Mouse (Mus musculus) kidney, embryonic 16.5 days (tissue): ENCODE data around the gene Tyk2. TPM values are rescaled to one million over a fixed set of nuclear protein-coding genes. Genes with fewer than 3 reads are reported as not detected.

Source experiments
- ATAC-seq: fragments of 200-750 bp; cut with Nextera tagmentation; 2 replicates; pipeline ENCODE4 v1.8.0; 2017; ENCODE audit warnings: moderate TSS enrichment; ENCODE audit not compliant: low FRiP score, low TSS enrichment
- H3K27ac ChIP-seq: fragments of 300-500 bp; sonication (generic); 2 replicates; pipeline ENCODE4 v1.5.1; 2014; ENCODE audit warnings: low read length
- H3K27me3 ChIP-seq: fragments of 300-500 bp; sonication (generic); 2 replicates; pipeline ENCODE4 v1.6.1; 2014; ENCODE audit warnings: low read length, control low read depth, mixed read lengths; ENCODE audit not compliant: insufficient read depth
- H3K36me3 ChIP-seq: fragments of 300-500 bp; sonication (generic); 2 replicates; pipeline ENCODE4 v1.6.1; 2014; ENCODE audit warnings: low read length, control low read depth, mixed read lengths; ENCODE audit not compliant: insufficient read depth
- H3K4me1 ChIP-seq: fragments of 300-500 bp; sonication (generic); 2 replicates; pipeline ENCODE4 v1.6.1; 2014; ENCODE audit warnings: low read length, control low read depth, mixed read lengths; ENCODE audit not compliant: insufficient read depth
- H3K4me2 ChIP-seq: fragments of 300-500 bp; sonication (generic); replicated peaks from 2 replicates; pipeline ENCODE4 v1.6.1; 2014; ENCODE audit warnings: low read depth, low read length
- H3K4me3 ChIP-seq: fragments of 300-500 bp; sonication (generic); 2 replicates; pipeline ENCODE4 v1.5.1; 2014; ENCODE audit warnings: mild to moderate bottlenecking, low read length
- H3K9ac ChIP-seq: fragments of 300-500 bp; sonication (generic); replicated peaks from 2 replicates; pipeline ENCODE4 v1.6.1; 2014; ENCODE audit warnings: low read length
- H3K9me3 ChIP-seq: fragments of 300-500 bp; sonication (generic); 2 replicates; pipeline ENCODE4 v1.6.1; 2016; ENCODE audit warnings: low read length, control low read depth
- WGBS: fragments of 180-500 bp; shearing (Covaris S2); extraction: QIAGEN DNeasy Blood & Tissue Kit; methylation state at CpG from one replicate; pipeline ENCODE4 v1.1.7; 2014; 5-methylcytosine and 5-hydroxymethylcytosine counted together
- polyA plus RNA-seq: library from polyadenylated mRNA; unstranded; fragments of >200 nt; fragmentation: Nextera tagmentation; extraction: Ambion mirVana; gene quantifications from 2 replicates; pipeline ENCODE4 v1.2.1, GENCODE M21; 2015

Gene Tyk2
- polyA plus RNA-seq, 1 experiment from 2014 or later: 16.1 TPM

DNA sequence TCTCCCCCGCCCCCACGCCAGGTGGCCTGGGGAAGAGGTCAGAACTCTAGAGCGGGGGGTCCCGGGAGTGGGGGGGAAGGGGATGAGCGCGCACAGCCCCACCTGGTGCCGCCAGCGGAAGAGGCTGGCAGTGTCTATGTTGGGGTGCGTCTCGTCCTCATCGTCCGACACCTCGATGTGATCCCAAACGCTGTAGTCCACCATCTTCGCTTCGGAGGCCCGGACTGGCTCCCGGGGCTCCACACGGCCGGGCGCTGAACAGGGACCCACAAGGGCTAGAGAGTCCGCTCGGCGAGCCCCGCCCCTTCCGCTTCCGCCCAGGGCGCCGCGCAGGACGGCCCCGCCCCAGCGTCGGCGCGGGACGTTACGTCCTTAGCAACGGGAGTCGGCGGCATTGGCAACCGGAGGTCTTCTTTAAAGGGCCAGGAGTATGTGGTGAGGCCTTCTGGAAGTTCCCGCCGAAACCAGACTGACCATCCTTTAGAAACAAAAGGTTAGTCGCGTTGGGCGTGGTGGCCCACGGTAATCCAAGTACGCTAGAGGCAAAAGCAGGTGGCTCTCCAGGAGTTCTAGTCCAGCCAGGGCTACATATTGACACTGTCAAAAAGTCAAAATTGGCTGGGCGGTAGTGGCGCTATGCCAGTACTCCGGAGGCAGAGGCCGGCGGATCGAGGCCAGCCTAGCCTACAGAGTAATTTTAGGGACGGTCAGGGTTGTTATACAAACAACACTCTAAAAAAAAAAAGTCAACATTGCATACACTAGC is 18.8 kb upstream of the Tyk2 start, which contains the start of gene Cdc37:
Cdc37 (minus strand) TSS at position 329 of the 766 bp plus-strand sequence.
- Histone ChIP-seq H3K4me1 (peaks cover 53% of the 10 kb centered on the region), H3K36me3 (peaks cover 6% of the 10 kb centered on the region; the same call in 1 of the 2 replicates), H3K9ac (peak within 1 kb of the TSS; percentile 78), H3K9me3 (no peaks in the 10 kb centered on the region), H3K27me3 (no peaks in the 10 kb centered on the region), H3K4me3 (peak within 1 kb of the TSS; percentile 74), H3K4me2 (peak within 1 kb of the TSS; percentile 83), H3K27ac (peak within 1 kb of the TSS; percentile 41)
- peak; percentile 93 for ATAC-seq
- 3% methylated on average over 55 of the region's 56 CpGs for WGBS

DNA sequence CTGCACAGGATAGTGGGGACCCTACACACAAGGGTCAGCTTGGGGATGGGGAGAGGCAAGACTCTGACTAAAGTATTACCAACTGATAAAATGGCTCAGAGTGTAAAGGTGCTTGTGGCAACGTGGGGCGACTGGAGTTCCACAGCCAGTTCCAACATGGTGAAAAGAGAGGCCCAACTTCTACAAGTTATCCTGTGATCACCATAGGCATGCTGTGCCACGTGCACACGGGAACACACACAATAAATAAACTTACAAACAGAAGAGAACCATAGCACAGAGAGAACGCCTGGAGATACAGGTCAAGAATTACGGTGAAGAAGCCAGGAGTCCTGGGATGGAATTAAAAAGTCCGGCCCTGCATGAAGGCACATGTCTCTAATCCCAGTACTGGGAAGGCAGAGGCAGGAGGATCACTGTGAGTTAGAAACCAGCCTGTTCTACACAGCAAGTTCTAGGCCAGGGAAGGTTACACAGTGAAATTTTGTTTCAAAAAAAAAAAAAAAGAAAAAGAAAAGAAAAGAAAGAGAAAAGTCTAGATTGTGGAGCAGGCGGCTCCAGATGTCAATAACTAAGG is 18.1 kb upstream of the Tyk2 start:
- ATAC-seq: no peak
- Histone ChIP-seq H3K9me3 (no peaks in the 10 kb centered on the region), H3K27ac (peak overlapping the region; percentile 41), H3K9ac (peak overlapping the region; percentile 78), H3K27me3 (no peaks in the 10 kb centered on the region), H3K4me2 (peak overlapping the region; percentile 83), H3K4me1 (peaks cover 52% of the 10 kb centered on the region), H3K36me3 (peaks cover 13% of the 10 kb centered on the region), H3K4me3 (peak overlapping the region; percentile 74)
- WGBS: 6% methylated on average over 8 of the region's 8 CpGs

- ATAC-seq: no peak
- H3K4me3 ChIP-seq: peak overlapping the region; percentile 74
- H3K4me2 ChIP-seq: peak overlapping the region; percentile 83
- no peaks in the 10 kb centered on the region for H3K27me3 ChIP-seq
- H3K36me3 ChIP-seq: peaks cover 17% of the 10 kb centered on the region
- no peaks in the 10 kb centered on the region for H3K9me3 ChIP-seq
- H3K9ac ChIP-seq: peak overlapping the region; percentile 78
- H3K4me1 ChIP-seq: peaks cover 44% of the 10 kb centered on the region
- H3K27ac ChIP-seq: no peak overlapping the region
Measured at GRCm38 (mm10) chr9:21148427-21148826, 17.4 kb upstream of the Tyk2 start.

DNA sequence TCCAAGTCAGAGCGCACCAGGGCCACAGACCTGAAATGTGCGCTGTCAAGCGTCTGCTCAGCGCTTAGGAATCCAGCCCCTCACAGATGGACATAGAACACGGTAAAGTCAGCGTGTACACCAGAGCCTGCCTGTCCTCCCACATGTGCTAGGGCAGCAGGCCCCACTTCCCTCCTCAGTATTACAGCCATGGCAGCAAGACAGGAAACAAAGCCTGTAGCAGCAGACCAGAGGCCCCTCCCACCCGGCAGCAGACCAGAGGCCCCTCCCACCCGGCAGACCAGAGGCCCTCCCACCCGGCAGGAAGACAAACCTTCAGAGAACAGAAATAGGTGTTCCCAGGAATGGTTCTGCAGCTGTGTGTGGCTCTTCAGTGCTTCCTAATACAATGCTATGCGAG is 15.7 kb upstream of the Tyk2 start:
- Histone ChIP-seq H3K4me1 (peaks cover 35% of the 10 kb centered on the region), H3K9ac (peak overlapping the region; percentile 48), H3K27me3 (no peaks in the 10 kb centered on the region), H3K4me2 (peak overlapping the region; percentile 49), H3K27ac (peak overlapping the region; percentile 50; the same call in 1 of the 2 replicates), H3K9me3 (no peaks in the 10 kb centered on the region), H3K36me3 (peaks cover 34% of the 10 kb centered on the region), H3K4me3 (peak overlapping the region; percentile 27)
- ATAC-seq: peak; percentile 40
- 30% methylated on average over 10 of the region's 10 CpGs for WGBS

GRCm38 (mm10) chr9:21145431-21145830 is 14.4 kb upstream of the Tyk2 start:
- WGBS: 91% methylated on average over 4 of the region's 4 CpGs
- H3K27me3 ChIP-seq: no peaks in the 10 kb centered on the region
- H3K4me2 ChIP-seq: no peak overlapping the region
- no peak overlapping the region for H3K9ac ChIP-seq
- H3K9me3 ChIP-seq: no peaks in the 10 kb centered on the region
- no peak overlapping the region for H3K4me3 ChIP-seq
- H3K27ac ChIP-seq: no peak overlapping the region
- peaks cover 45% of the 10 kb centered on the region for H3K36me3 ChIP-seq
- peaks cover 35% of the 10 kb centered on the region for H3K4me1 ChIP-seq
- no peak for ATAC-seq

GRCm38 (mm10) chr9:21144361-21144760 is 13.3 kb upstream of the Tyk2 start:
- ATAC-seq: no peak
- Histone ChIP-seq H3K4me2 (no peak overlapping the region), H3K36me3 (peaks cover 56% of the 10 kb centered on the region), H3K4me1 (peaks cover 35% of the 10 kb centered on the region), H3K4me3 (no peak overlapping the region), H3K27ac (no peak overlapping the region), H3K27me3 (no peaks in the 10 kb centered on the region), H3K9ac (no peak overlapping the region), H3K9me3 (no peaks in the 10 kb centered on the region)
- WGBS: 91% methylated on average over 3 of the region's 3 CpGs

- ATAC-seq: no peak
- H3K4me1 ChIP-seq: peaks cover 13% of the 10 kb centered on the region
- no peaks in the 10 kb centered on the region for H3K27me3 ChIP-seq
- H3K4me2 ChIP-seq: no peak overlapping the region
- H3K27ac ChIP-seq: no peak overlapping the region
- peaks cover 71% of the 10 kb centered on the region for H3K36me3 ChIP-seq
- H3K9ac ChIP-seq: no peak overlapping the region
- WGBS: 90% methylated on average over 14 of the region's 14 CpGs
- H3K9me3 ChIP-seq: no peaks in the 10 kb centered on the region
- no peak overlapping the region for H3K4me3 ChIP-seq
Measured at GRCm38 (mm10) chr9:21141922-21142321, 10.9 kb upstream of the Tyk2 start.

DNA sequence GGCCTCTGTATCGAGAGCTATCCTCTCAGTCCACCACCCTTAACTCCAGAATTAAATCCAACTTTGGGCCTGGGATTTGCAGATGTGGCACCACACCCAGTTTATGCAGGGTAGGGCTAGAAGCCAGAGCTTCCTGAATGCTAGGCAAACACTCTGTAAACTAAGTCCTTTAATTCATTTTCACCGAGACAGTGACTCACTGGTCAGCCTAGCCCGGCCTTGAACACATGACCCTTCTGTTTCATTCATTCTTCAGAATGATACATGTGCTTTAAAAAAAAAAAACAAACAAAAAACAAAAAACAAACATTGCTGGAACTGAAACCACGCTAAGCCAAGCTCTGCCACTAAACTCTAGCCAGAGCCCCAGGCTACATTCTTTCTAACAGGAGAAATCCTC is 7.3 kb upstream of the Tyk2 start:
- Histone ChIP-seq H3K9me3 (no peaks in the 10 kb centered on the region), H3K27me3 (no peaks in the 10 kb centered on the region), H3K27ac (no peak overlapping the region), H3K36me3 (peaks cover 54% of the 10 kb centered on the region), H3K4me2 (no peak overlapping the region), H3K9ac (no peak overlapping the region), H3K4me3 (no peak overlapping the region), H3K4me1 (no peaks in the 10 kb centered on the region)
- ATAC-seq: no peak
- WGBS: 83% methylated on average over 4 of the region's 4 CpGs

DNA sequence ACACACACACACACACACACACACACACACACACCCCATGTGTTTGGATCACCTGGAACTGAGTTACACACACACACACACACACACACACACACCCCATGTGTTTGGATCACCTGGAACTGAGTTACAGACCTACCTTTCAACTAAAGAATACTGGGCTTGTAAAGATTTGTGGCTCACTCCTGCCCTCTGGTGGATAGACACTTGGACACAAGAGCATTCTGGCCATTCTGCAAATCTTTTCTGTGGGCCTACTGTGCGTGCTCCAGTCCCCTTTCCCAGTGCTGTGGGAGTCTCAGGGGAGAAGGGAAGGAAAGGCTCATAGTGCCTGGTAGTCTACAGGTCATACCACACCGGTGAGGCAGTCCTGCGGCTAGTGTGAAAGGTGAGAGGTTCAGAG is 6.2 kb upstream of the Tyk2 start:
- Histone ChIP-seq H3K4me1 (no peaks in the 10 kb centered on the region), H3K27ac (no peak overlapping the region), H3K4me3 (no peak overlapping the region), H3K4me2 (no peak overlapping the region), H3K9ac (no peak overlapping the region), H3K36me3 (peaks cover 42% of the 10 kb centered on the region), H3K9me3 (no peaks in the 10 kb centered on the region), H3K27me3 (no peaks in the 10 kb centered on the region)
- ATAC-seq: peak; percentile 39; the same call in 1 of the 2 replicates
- 48% methylated on average over 3 of the region's 3 CpGs for WGBS

DNA sequence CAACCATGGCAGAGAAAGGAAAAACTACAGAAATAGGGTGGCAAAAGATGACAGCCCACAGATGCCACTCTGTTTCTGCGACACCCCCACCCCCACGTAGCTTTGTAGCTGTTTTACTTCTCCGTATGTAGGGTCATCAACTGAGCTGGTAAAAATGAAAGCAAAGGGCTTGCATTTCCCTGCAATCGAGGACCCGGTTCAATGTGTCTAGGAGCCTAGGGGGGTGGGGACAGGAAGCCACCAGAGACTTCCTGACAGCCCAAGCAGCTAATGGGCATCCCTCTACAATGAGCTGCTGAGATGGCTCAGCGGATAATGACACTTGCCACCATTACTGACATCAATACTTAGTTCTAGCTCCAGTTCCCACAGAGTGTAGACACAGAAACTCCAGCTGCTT is 5.4 kb upstream of the Tyk2 start:
- Histone ChIP-seq H3K36me3 (peaks cover 35% of the 10 kb centered on the region), H3K9me3 (no peaks in the 10 kb centered on the region), H3K9ac (no peak overlapping the region), H3K4me3 (no peak overlapping the region), H3K27ac (no peak overlapping the region), H3K27me3 (no peaks in the 10 kb centered on the region), H3K4me2 (no peak overlapping the region), H3K4me1 (no peaks in the 10 kb centered on the region)
- 70% methylated on average over 6 of the region's 6 CpGs for WGBS
- ATAC-seq: no peak
